Mouse (Mus musculus) limb, embryonic 15.5 days (tissue): ENCODE data around the gene Mgat1. TPM values are rescaled to one million over a fixed set of nuclear protein-coding genes. Genes with fewer than 3 reads are reported as not detected.
A peak's percentile ranks its signal among the peaks of the same experiment; 100 is the strongest.

Source experiments
- ATAC-seq: fragments of 200-750 bp; cut with Nextera tagmentation; 2 replicates; pipeline ENCODE4 v1.8.0; 2017; ENCODE audit warnings: low read depth, moderate TSS enrichment; ENCODE audit not compliant: insufficient number of reproducible peaks, low FRiP score, low TSS enrichment
- H3K27ac ChIP-seq: fragments of 300-500 bp; sonication (generic); 2 replicates; pipeline ENCODE4 v1.5.1; 2015; ENCODE audit warnings: moderate library complexity, mild to moderate bottlenecking, inconsistent platforms
- H3K27me3 ChIP-seq: fragments of 300-500 bp; sonication (generic); 2 replicates; pipeline ENCODE4 v1.6.1; 2015; ENCODE audit warnings: inconsistent platforms
- H3K36me3 ChIP-seq: fragments of 300-500 bp; sonication (generic); 2 replicates; pipeline ENCODE4 v1.6.1; 2015; ENCODE audit warnings: inconsistent platforms
- H3K4me1 ChIP-seq: fragments of 300-500 bp; sonication (generic); 2 replicates; pipeline ENCODE4 v1.6.1; 2015; ENCODE audit warnings: inconsistent platforms
- H3K4me2 ChIP-seq: fragments of 300-500 bp; sonication (generic); 2 replicates; pipeline ENCODE4 v1.6.1; 2015; ENCODE audit warnings: mild to moderate bottlenecking, inconsistent platforms
- H3K4me3 ChIP-seq: fragments of 300-500 bp; sonication (generic); 2 replicates; pipeline ENCODE4 v1.5.1; 2015; ENCODE audit warnings: mild to moderate bottlenecking, inconsistent platforms
- H3K9ac ChIP-seq: fragments of 300-500 bp; sonication (generic); 2 replicates; pipeline ENCODE4 v1.6.1; 2015; ENCODE audit warnings: inconsistent platforms
- H3K9me3 ChIP-seq: fragments of 300-500 bp; sonication (generic); 2 replicates; pipeline ENCODE4 v1.6.1; 2016; ENCODE audit warnings: inconsistent platforms
- WGBS: fragments of 180-500 bp; shearing (Covaris S2); methylation state at CpG from one replicate; pipeline ENCODE4 v1.1.7; 2015; 5-methylcytosine and 5-hydroxymethylcytosine counted together
- polyA plus RNA-seq: library from polyadenylated mRNA; unstranded; fragments of >200 nt; fragmentation: Nextera tagmentation; extraction: Ambion mirVana; gene quantifications from 2 replicates; pipeline ENCODE4 v1.2.1, GENCODE M21; 2015

Mgat1 gene
- polyA plus RNA-seq, 1 experiment from 2014 or later, result 74.6 TPM

GRCm38 (mm10) chr11:49244595-49244930, 572 bp downstream of the Mgat1 start:
- H3K27ac ChIP-seq, result peak overlapping the region; percentile 96
- 1% methylated on average over 4 of the region's 4 CpGs for WGBS
- no peak for ATAC-seq
- no peaks in the 10 kb centered on the region for H3K36me3 ChIP-seq
- H3K4me2 ChIP-seq, result peak overlapping the region; percentile 67
- no peaks in the 10 kb centered on the region for H3K9me3 ChIP-seq
- H3K4me1 ChIP-seq, result peaks cover 41% of the 10 kb centered on the region
- H3K9ac ChIP-seq, result 0 out of 2 replicates have a peak overlapping the region, but pooled peaks have one; percentile 7
- peak overlapping the region; percentile 58 for H3K4me3 ChIP-seq
- no peaks in the 10 kb centered on the region for H3K27me3 ChIP-seq

- Histone ChIP-seq H3K27ac (peak overlapping the region; percentile 96), H3K36me3 (no peaks in the 10 kb centered on the region), H3K9me3 (no peaks in the 10 kb centered on the region), H3K4me3 (peak overlapping the region; percentile 58), H3K27me3 (no peaks in the 10 kb centered on the region), H3K4me2 (peak overlapping the region; percentile 67), H3K4me1 (peaks cover 47% of the 10 kb centered on the region), H3K9ac (no peak overlapping the region)
- no peak for ATAC-seq
- WGBS, result 11% methylated on average over 7 of the region's 7 CpGs
Observed at GRCm38 (mm10) chr11:49245176-49245575, 1.2 kb downstream of the Mgat1 start.

- Histone ChIP-seq H3K9me3 (no peaks in the 10 kb centered on the region), H3K4me3 (peak overlapping the region; percentile 58), H3K27me3 (no peaks in the 10 kb centered on the region), H3K36me3 (no peaks in the 10 kb centered on the region), H3K27ac (peak overlapping the region; percentile 96), H3K4me2 (peak overlapping the region; percentile 67), H3K4me1 (peaks cover 49% of the 10 kb centered on the region), H3K9ac (no peak overlapping the region)
- no peak for ATAC-seq
- WGBS, result 34% methylated on average over 12 of the region's 12 CpGs
Observed at GRCm38 (mm10) chr11:49245634-49246415, 1.8 kb downstream of the Mgat1 start.

- Histone ChIP-seq H3K4me1 (peaks cover 56% of the 10 kb centered on the region), H3K4me3 (no peak overlapping the region), H3K4me2 (no peak overlapping the region), H3K27me3 (no peaks in the 10 kb centered on the region), H3K9me3 (no peaks in the 10 kb centered on the region), H3K9ac (no peak overlapping the region), H3K27ac (0 out of 2 replicates have a peak overlapping the region, but pooled peaks have one; percentile 96), H3K36me3 (no peaks in the 10 kb centered on the region)
- ATAC-seq, result no peak
- WGBS, result 79% methylated on average over 4 of the region's 4 CpGs
Observed at GRCm38 (mm10) chr11:49246523-49246922, 2.5 kb downstream of the Mgat1 start.

- peaks cover 64% of the 10 kb centered on the region for H3K4me1 ChIP-seq
Observed at GRCm38 (mm10) chr11:49247255-49247654, 3.3 kb downstream of the Mgat1 start.

GRCm38 (mm10) chr11:49248226-49248973, 4.4 kb downstream of the Mgat1 start:
- Histone ChIP-seq H3K4me3 (no peak overlapping the region), H3K27me3 (no peaks in the 10 kb centered on the region), H3K4me1 (peaks cover 58% of the 10 kb centered on the region), H3K27ac (peak overlapping the region; percentile 97), H3K9me3 (no peaks in the 10 kb centered on the region), H3K9ac (no peak overlapping the region), H3K36me3 (peaks cover 12% of the 10 kb centered on the region), H3K4me2 (no peak overlapping the region)
- 67% methylated on average over 6 of the region's 6 CpGs for WGBS
- no peak for ATAC-seq

More at GRCm38 (mm10) chr11:49247255-49247654, 3.3 kb downstream of the Mgat1 start:
- Histone ChIP-seq H3K4me2 (no peak overlapping the region), H3K4me3 (no peak overlapping the region), H3K27me3 (no peaks in the 10 kb centered on the region), H3K9ac (no peak overlapping the region), H3K27ac (peak overlapping the region; percentile 18; the same call in 1 of the 2 replicates), H3K36me3 (peaks cover 5% of the 10 kb centered on the region; the same call in 1 of the 2 replicates), H3K9me3 (no peaks in the 10 kb centered on the region)
- WGBS, result 23% methylated on average over 2 of the region's 2 CpGs
- no peak for ATAC-seq

- no peak for ATAC-seq
- WGBS, result 68% methylated on average over 6 of the region's 6 CpGs
- Histone ChIP-seq H3K4me3 (peak overlapping the region; percentile 77; the same call in 1 of the 2 replicates), H3K9me3 (no peaks in the 10 kb centered on the region), H3K4me1 (peaks cover 58% of the 10 kb centered on the region), H3K9ac (no peak overlapping the region), H3K27me3 (no peaks in the 10 kb centered on the region), H3K36me3 (peaks cover 20% of the 10 kb centered on the region), H3K4me2 (peak overlapping the region; percentile 60), H3K27ac (peak overlapping the region; percentile 97)
Observed at GRCm38 (mm10) chr11:49248974-49249700, 5.1 kb downstream of the Mgat1 start.

GRCm38 (mm10) chr11:49249811-49250421, 5.9 kb downstream of the Mgat1 start:
- Histone ChIP-seq H3K36me3 (peaks cover 27% of the 10 kb centered on the region), H3K9me3 (no peaks in the 10 kb centered on the region), H3K4me2 (peak overlapping the region; percentile 60), H3K9ac (peak overlapping the region; percentile 91), H3K4me3 (peak overlapping the region; percentile 77), H3K4me1 (peaks cover 54% of the 10 kb centered on the region), H3K27me3 (no peaks in the 10 kb centered on the region), H3K27ac (peak overlapping the region; percentile 97)
- WGBS, result 8% methylated on average over 10 of the region's 10 CpGs
- no peak; the same call in 1 of the 2 replicates for ATAC-seq

GRCm38 (mm10) chr11:49250422-49251379, 6.7 kb downstream of the Mgat1 start:
- peak; percentile 93 for ATAC-seq
- H3K9ac ChIP-seq, result peak overlapping the region; percentile 91
- peaks cover 46% of the 10 kb centered on the region for H3K4me1 ChIP-seq
- H3K36me3 ChIP-seq, result peaks cover 33% of the 10 kb centered on the region
- H3K27ac ChIP-seq, result peak overlapping the region; percentile 97
- H3K4me3 ChIP-seq, result peak overlapping the region; percentile 77
- H3K4me2 ChIP-seq, result peak overlapping the region; percentile 60
- 1% methylated on average over 45 of the region's 45 CpGs for WGBS
- H3K27me3 ChIP-seq, result no peaks in the 10 kb centered on the region
- no peaks in the 10 kb centered on the region for H3K9me3 ChIP-seq

GRCm38 (mm10) chr11:49251380-49251761, 7.4 kb downstream of the Mgat1 start:
- Histone ChIP-seq H3K9ac (no peak overlapping the region), H3K27ac (peak overlapping the region; percentile 97), H3K4me1 (peaks cover 42% of the 10 kb centered on the region), H3K4me2 (peak overlapping the region; percentile 60), H3K36me3 (peaks cover 37% of the 10 kb centered on the region), H3K9me3 (no peaks in the 10 kb centered on the region), H3K27me3 (no peaks in the 10 kb centered on the region), H3K4me3 (peak overlapping the region; percentile 77)
- no peak for ATAC-seq
- WGBS, result 61% methylated on average over 7 of the region's 7 CpGs
